Mouse (Mus musculus): ENCODE measurements around the gene Csnk2b. TPM values are rescaled to one million over a fixed set of nuclear protein-coding genes. Genes with fewer than 3 reads are reported as not detected.

Gene Csnk2b
- total RNA-seq, 2 experiments from 2014 or later = 145 to 170 TPM

DNA sequence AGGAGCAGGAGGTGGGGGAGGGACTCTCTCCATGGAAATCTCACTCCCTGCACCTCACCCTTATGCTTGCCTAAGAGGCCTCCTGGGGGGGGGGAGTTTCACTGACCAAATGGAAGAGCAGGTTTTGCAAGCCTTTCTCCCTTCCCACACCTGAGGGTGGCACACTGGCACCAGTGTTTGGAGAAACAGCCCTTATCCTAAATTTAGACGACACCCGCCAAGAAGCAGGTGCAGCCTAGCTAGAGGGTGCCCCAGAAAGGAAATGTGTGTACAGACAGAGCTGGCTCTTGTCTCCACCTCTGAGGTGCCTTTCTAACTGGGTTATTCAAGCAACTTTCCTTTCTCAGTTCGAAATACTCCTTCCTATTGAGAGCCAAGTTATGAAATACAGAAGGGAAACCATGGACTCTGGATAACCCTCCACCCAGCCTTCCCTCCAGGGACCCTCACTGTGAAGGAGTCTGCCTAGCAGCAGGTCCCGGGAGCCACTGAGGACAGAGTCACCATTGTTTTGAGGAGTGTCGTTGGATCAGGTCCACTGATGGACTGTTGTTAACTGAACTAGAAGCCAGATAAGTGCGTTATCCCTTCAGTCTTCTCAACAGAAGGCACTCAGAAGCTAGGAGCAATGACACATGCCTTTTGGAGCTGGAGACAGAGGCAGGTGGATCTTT lies 51.2 kb downstream of the Csnk2b start:
- intact Hi-C loops (cut with DNase I) = loop anchor here (2.0 kb wide), 1 partner anchor 36 kb away; no protein-coding TSS in a partner anchor
- DNase-seq = no peak

DNA sequence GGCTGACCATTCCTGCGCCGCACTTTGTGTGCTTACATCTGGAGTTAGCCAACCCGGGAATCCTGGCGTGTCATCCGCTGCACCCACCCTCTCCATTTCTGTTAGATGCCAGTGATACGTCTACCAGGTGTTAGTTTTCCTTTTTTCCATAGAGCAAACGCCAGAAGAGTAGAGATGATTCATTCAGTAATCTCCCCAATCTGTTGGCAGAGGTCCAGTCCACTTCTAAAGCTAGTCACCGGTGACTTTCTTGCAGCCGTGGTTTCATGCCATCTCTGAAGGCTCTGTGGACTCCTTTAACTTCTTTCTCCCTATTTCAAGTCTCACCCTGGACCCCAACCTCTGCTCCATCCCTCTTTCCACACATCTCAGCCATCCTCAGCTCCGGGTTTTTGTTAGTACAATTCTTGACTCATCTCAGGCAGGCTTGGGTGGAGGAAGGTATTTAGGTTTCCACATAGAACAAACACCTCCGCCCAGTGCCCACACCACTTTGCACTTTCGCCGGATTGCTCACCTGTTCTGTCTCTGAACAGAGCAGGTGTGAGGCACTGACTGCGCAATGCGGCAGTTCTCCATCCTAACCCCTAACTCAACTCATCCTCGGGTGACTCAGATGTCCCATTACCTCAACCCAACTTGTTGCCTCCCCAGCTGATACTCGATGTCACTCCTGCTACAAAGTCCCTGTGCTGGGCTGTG lies 53.5 kb downstream of the Csnk2b start:
- intact Hi-C loops (cut with DNase I) = no loop called here

More for the DNA sequence above, 53.5 kb downstream of the Csnk2b start:
- no peak for DNase-seq

Other genes starting within 250 kb of the Csnk2b start
- gene Zbtb12, start 242.6 kb downstream of the Csnk2b start, total RNA-seq (2021) = 1 to 10 TPM; 4.6 to 5.7 TPM
- gene Gm20547, start 240.0 kb downstream of the Csnk2b start, total RNA-seq (2021) = under 1 TPM in 1 of 2 experiments, not detected in 1; 0.20 TPM
- gene C2, start 223.8 kb downstream of the Csnk2b start, total RNA-seq (2021) = 1 to 10 TPM; 1.4 to 1.5 TPM
- 10 to 100 TPM; 24.7 to 28.2 TPM for gene Ehmt2, start 223.6 kb downstream of the Csnk2b start, total RNA-seq (2021)
- under 1 TPM in 1 of 2 experiments, not detected in 1; 0.17 TPM for gene Slc44a4, start 207.6 kb downstream of the Csnk2b start, total RNA-seq (2021)
- 1 to 10 TPM; 8.0 to 8.5 TPM for gene Neu1, start 190.8 kb downstream of the Csnk2b start, total RNA-seq (2021)
- gene Hspa1b, start 162.8 kb downstream of the Csnk2b start, total RNA-seq (2021) = 1 to 10 TPM; 4.6 to 6.1 TPM
- not detected for gene Gm20481, start 152.1 kb downstream of the Csnk2b start, total RNA-seq (2021)
- gene Hspa1a, start 149.9 kb downstream of the Csnk2b start, total RNA-seq (2021) = 10 to 100 TPM in 1 of 2 experiments, 1 to 10 TPM in 1; 8.8 to 10.1 TPM
- gene Hspa1l, start 149.3 kb downstream of the Csnk2b start, total RNA-seq (2021) = 10 to 100 TPM; 18.6 to 23.2 TPM
- gene Lsm2, start 140.2 kb downstream of the Csnk2b start, total RNA-seq (2021) = 10 to 100 TPM; 13.1 to 15.3 TPM
- gene Vars, start 121.1 kb downstream of the Csnk2b start, total RNA-seq (2021) = 10 to 100 TPM; 29.3 to 31.8 TPM
- gene Vwa7, start 105.5 kb downstream of the Csnk2b start, total RNA-seq (2021) = 10 to 100 TPM; 11.3 to 12.8 TPM
- gene Sapcd1, start 94.0 kb downstream of the Csnk2b start, total RNA-seq (2021) = not detected
- gene Msh5, start 75.3 kb downstream of the Csnk2b start, total RNA-seq (2021) = under 1 TPM; 0.20 to 0.35 TPM
- 10 to 100 TPM; 10.9 to 12.0 TPM for gene Clic1, start 72.1 kb downstream of the Csnk2b start, total RNA-seq (2021)
- gene Ddah2, start 63.0 kb downstream of the Csnk2b start, total RNA-seq (2021) = 1 to 10 TPM; 8.4 to 8.9 TPM
- gene Ly6g6c, start 56.7 kb downstream of the Csnk2b start, total RNA-seq (2021) = not detected
- gene Mpig6b, start 55.9 kb downstream of the Csnk2b start, total RNA-seq (2021) = not detected
- gene Ly6g6e, start 45.2 kb downstream of the Csnk2b start, total RNA-seq (2021) = not detected
- gene Ly6g6d, start 44.0 kb downstream of the Csnk2b start, total RNA-seq (2021) = 1 to 10 TPM in 1 of 2 experiments, not detected in 1; 1.8 TPM
- gene Ly6g6f, start 36.4 kb downstream of the Csnk2b start, total RNA-seq (2021) = not detected
- 10 to 100 TPM; 67.7 to 73.9 TPM for gene Abhd16a, start 32.8 kb downstream of the Csnk2b start, total RNA-seq (2021)
- not detected for gene Ly6g5c, start 13.8 kb downstream of the Csnk2b start, total RNA-seq (2021)
- gene Ly6g5b, start 6.6 kb downstream of the Csnk2b start, total RNA-seq (2021) = not detected
- 1 to 10 TPM; 6.0 to 7.8 TPM for gene Gpank1, start 598 bp downstream of the Csnk2b start, total RNA-seq (2021)
- gene D17H6S53E, start 4.3 kb upstream of the Csnk2b start, total RNA-seq (2021) = 10 to 100 TPM; 13.0 to 17.0 TPM
- not detected for gene Apom, start 10.0 kb upstream of the Csnk2b start, total RNA-seq (2021)
- 100 to 1,000 TPM; 191 to 208 TPM for gene Bag6, start 13.1 kb upstream of the Csnk2b start, total RNA-seq (2021)
- gene Prrc2a, start 42.8 kb upstream of the Csnk2b start, total RNA-seq (2021) = 10 to 100 TPM; 88.4 to 93.0 TPM
- under 1 TPM in 1 of 2 experiments, not detected in 1; 0.47 TPM for gene Aif1, start 54.0 kb upstream of the Csnk2b start, total RNA-seq (2021)
- 1 to 10 TPM in 1 of 2 experiments, under 1 TPM in 1; 0.74 to 1.5 TPM for gene Lst1, start 66.4 kb upstream of the Csnk2b start, total RNA-seq (2021)
- gene Ltb, start 72.4 kb upstream of the Csnk2b start, total RNA-seq (2021) = under 1 TPM in 1 of 2 experiments, not detected in 1; 0.46 TPM
- gene Tnf, start 80.0 kb upstream of the Csnk2b start, total RNA-seq (2021) = under 1 TPM in 1 of 2 experiments, not detected in 1; 0.46 TPM
- gene Lta, start 83.3 kb upstream of the Csnk2b start, total RNA-seq (2021) = under 1 TPM; 0.36 to 0.62 TPM
- gene Gm16181, start 98.8 kb upstream of the Csnk2b start, total RNA-seq (2021) = not detected
- 1 to 10 TPM; 1.7 to 2.4 TPM for gene Atp6v1g2, start 111.6 kb upstream of the Csnk2b start, total RNA-seq (2021)
- 1 to 10 TPM; 5.5 to 8.7 TPM for gene Nfkbil1, start 113.7 kb upstream of the Csnk2b start, total RNA-seq (2021)
- gene Ddx39b, start 119.7 kb upstream of the Csnk2b start, total RNA-seq (2021) = 10 to 100 TPM; 67.7 to 83.0 TPM
- gene H2-D1, start 140.7 kb upstream of the Csnk2b start, total RNA-seq (2021) = 10 to 100 TPM; 28.2 to 39.1 TPM
- under 1 TPM; 0.38 to 0.47 TPM for gene H2-Q1, start 198.4 kb upstream of the Csnk2b start, total RNA-seq (2021)
- under 1 TPM; 0.20 to 0.77 TPM for gene H2-Q2, start 220.2 kb upstream of the Csnk2b start, total RNA-seq (2021)